Mouse (Mus musculus) ES-E14 (cell line): ENCODE results near the gene Ninj1. TPM values are rescaled to one million over a fixed set of nuclear protein-coding genes. Genes with fewer than 3 reads are reported as not detected.

Experiments
- DNase-seq: peaks from one replicate; pipeline ENCODE4 v3.0.0-alpha.2; 2013; ENCODE audit warnings: low read depth, low spot score
- H3K27ac ChIP-seq: 2 replicates; pipeline ENCODE4 v1.5.1; 2012; ENCODE audit warnings: low read depth, mild to moderate bottlenecking, low read length, moderate library complexity, mixed read lengths; ENCODE audit not compliant: poor library complexity, insufficient read depth, severe bottlenecking
- H3K36me3 ChIP-seq: 2 replicates; pipeline ENCODE4 v1.6.1; 2012; ENCODE audit warnings: mild to moderate bottlenecking, low read length, moderate library complexity, mixed read lengths; ENCODE audit not compliant: control insufficient read depth, poor library complexity, insufficient read depth, severe bottlenecking
- H3K4me1 ChIP-seq, 2 experiments: fragments of 150-350 bp in 1 of 2; sonication (generic) in 1 of 2; 2 replicates each; pipeline ENCODE4 v1.6.1; 2012; ENCODE audit warnings: low read length in 2 of 2, mild to moderate bottlenecking in 1 of 2, mixed read lengths in 1 of 2; ENCODE audit not compliant: control insufficient read depth in 2 of 2, insufficient read depth in 2 of 2, poor library complexity in 1 of 2
- H3K4me3 ChIP-seq, 2 experiments: fragments of 150-350 bp in 1 of 2; sonication (generic) in 1 of 2; 2 replicates each; pipeline ENCODE4 v1.5.1; 2012; ENCODE audit warnings: low read length in 2 of 2, low read depth in 1 of 2, mild to moderate bottlenecking in 1 of 2, mixed read lengths in 1 of 2; ENCODE audit not compliant: insufficient read depth in 1 of 2, poor library complexity in 1 of 2, severe bottlenecking in 1 of 2
- H3K9ac ChIP-seq: 2 replicates; pipeline ENCODE4 v1.6.1; 2012; ENCODE audit warnings: low read depth, mild to moderate bottlenecking, low read length, mixed read lengths; ENCODE audit not compliant: poor library complexity, insufficient read depth, severe bottlenecking
- H3K9me3 ChIP-seq: fragments of 150-350 bp; sonication (generic); 2 replicates; pipeline ENCODE4 v1.6.1; 2012; ENCODE audit warnings: low read depth, mild to moderate bottlenecking, low read length; ENCODE audit not compliant: control insufficient read depth, insufficient read depth
- CHD2 ChIP-seq: IDR thresholded peaks from 2 replicates; pipeline ENCODE4 v1.6.1; 2014; ENCODE audit warnings: mild to moderate bottlenecking, low read depth, low read length, inconsistent platforms
- HCFC1 ChIP-seq: IDR thresholded peaks from 2 replicates; pipeline ENCODE4 v1.6.1; 2012; ENCODE audit warnings: low read length, inconsistent platforms, borderline replicate concordance; ENCODE audit not compliant: insufficient read depth
- MAFK ChIP-seq: IDR thresholded peaks from 2 replicates; pipeline ENCODE4 v1.6.1; 2014; ENCODE audit warnings: mild to moderate bottlenecking, low read depth, low read length, inconsistent platforms; ENCODE audit not compliant: insufficient read depth
- ZC3H11A ChIP-seq: IDR thresholded peaks from 2 replicates; pipeline ENCODE4 v1.6.1; 2012; ENCODE audit warnings: low read depth, mild to moderate bottlenecking, inconsistent platforms, low read length, borderline replicate concordance
- ZNF384 ChIP-seq: IDR thresholded peaks from 2 replicates; pipeline ENCODE4 v1.6.1; 2012; ENCODE audit warnings: low read depth, low read length, inconsistent platforms
- in situ Hi-C, 2 experiments: fragments of 600-800 bp; cut with MboI; formaldehyde crosslinking; loops; one replicate each; pipeline ENCODE4 v1.15.1; 2025; ENCODE audit warnings: low sequenced_read_pairs in 2 of 2, inconsistent platforms in 1 of 2; ENCODE audit not compliant: unreplicated experiment in 2 of 2
- total RNA-seq: library from RNA; depleted of rRNA; stranded (reverse); fragments of 300-350 nt; gene quantifications from 2 replicates; pipeline ENCODE4 v1.2.3, GENCODE M21; 2012

Gene Ninj1
- total RNA-seq, 1 experiment, result 20.8 TPM

- H3K4me1 ChIP-seq, result peaks cover 0 to 4% of the 10 kb centered on the region in 2 experiments; a peak in 2 of 4 replicates
- no peaks in the 10 kb centered on the region for H3K9me3 ChIP-seq
- H3K36me3 ChIP-seq, result no peaks in the 10 kb centered on the region
- H3K4me3 ChIP-seq, result peak within 1 kb of the TSS; percentile 74 to 96
- no peak within 1 kb of the TSS for H3K27ac ChIP-seq
- peak; percentile 93 for DNase-seq
- H3K9ac ChIP-seq, result peak within 1 kb of the TSS; percentile 77
- TF ChIP-seq CHD2 (no peak), MAFK (no peak), ZC3H11A (no peak), HCFC1 (no peak)
- in situ Hi-C loops, result no loop called here
These were observed 28.4 kb downstream of the Ninj1 start, which contains the start of gene Card19 for GRCm38 (mm10) chr13:49215504-49216219. Card19 (minus strand) TSS chr13:49216037.

GRCm38 (mm10) chr13:49216220-49216552 lies 28.9 kb downstream of the Ninj1 start:
- Histone ChIP-seq H3K36me3 (no peaks in the 10 kb centered on the region), H3K9ac (peak overlapping the region; percentile 42; the same call in 1 of the 2 replicates), H3K4me1 (peaks cover 0 to 7% of the 10 kb centered on the region in 2 experiments; a peak in 2 of 4 replicates), H3K4me3 (peak overlapping the region; percentile 74 to 96), H3K27ac (no peak overlapping the region), H3K9me3 (no peaks in the 10 kb centered on the region)
- no peak for DNase-seq
- in situ Hi-C loops, result no loop called here
- TF ChIP-seq HCFC1, result no peak
- TF ChIP-seq ZC3H11A, result no peak
- no peak for TF ChIP-seq CHD2
- TF ChIP-seq MAFK, result no peak
- no peak for TF ChIP-seq ZNF384

GRCm38 (mm10) chr13:49216808-49217561 lies 29.7 kb downstream of the Ninj1 start:
- DNase-seq, result no peak
- Histone ChIP-seq H3K9ac (no peak overlapping the region), H3K4me1 (peaks cover 0 to 7% of the 10 kb centered on the region in 2 experiments; a peak in 2 of 4 replicates), H3K36me3 (no peaks in the 10 kb centered on the region), H3K27ac (no peak overlapping the region), H3K9me3 (no peaks in the 10 kb centered on the region), H3K4me3 (no peak overlapping the region)
- TF ChIP-seq MAFK, result peak; percentile 61; the same call in 1 of the 2 replicates
- no peak for TF ChIP-seq ZC3H11A
- in situ Hi-C loops, result no loop called here

- no peak overlapping the region for H3K27ac ChIP-seq
- in situ Hi-C loops, result no loop called here
- no peak overlapping the region for H3K9ac ChIP-seq
- peaks cover 0 to 4% of the 10 kb centered on the region in 2 experiments; a peak in 1 of 4 replicates for H3K4me1 ChIP-seq
- H3K4me3 ChIP-seq, result no peak overlapping the region
- no peak for DNase-seq
- no peaks in the 10 kb centered on the region for H3K36me3 ChIP-seq
- no peaks in the 10 kb centered on the region for H3K9me3 ChIP-seq
- TF ChIP-seq HCFC1 (no peak), ZC3H11A (no peak), CHD2 (no peak), ZNF384 (no peak), MAFK (no peak)
These were observed 31.4 kb downstream of the Ninj1 start for GRCm38 (mm10) chr13:49218651-49219050.
